Comparison of ENCODE assay signal across 8 mouse cellular contexts in the genomic region with DNA sequence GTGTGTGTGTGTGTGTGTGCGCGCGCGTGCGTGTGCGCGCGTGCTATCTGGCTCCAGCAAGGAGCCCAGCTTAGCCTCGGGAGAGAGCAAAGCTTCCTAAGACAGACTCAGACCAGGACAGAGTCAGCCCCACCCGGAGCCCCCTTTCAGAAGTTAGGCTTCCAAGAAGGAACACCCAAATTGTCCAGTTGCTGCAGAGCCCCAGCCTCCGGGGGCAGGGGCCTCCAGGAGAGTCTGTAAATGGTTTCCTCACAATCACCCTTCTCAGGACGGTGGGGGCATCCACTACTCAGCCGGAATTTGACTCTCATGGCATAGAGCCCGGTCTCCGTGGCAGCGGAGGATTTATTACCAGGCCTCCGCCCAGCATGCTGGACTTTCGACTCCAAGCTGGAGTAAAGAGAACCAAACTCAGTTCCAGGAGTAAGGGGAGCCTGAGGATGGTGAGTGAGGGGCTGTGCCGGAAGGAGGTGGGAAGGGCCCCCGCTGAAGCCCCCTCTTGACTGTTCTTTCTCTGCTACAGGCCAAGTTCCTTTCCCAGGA. TPM values are rescaled to one million over a fixed set of nuclear protein-coding genes. Genes with fewer than 3 reads are reported as not detected.
DNase-seq lines count a peak whose midpoint lies in the region; ATAC-seq and TF ChIP-seq lines count a peak whose summit lies in the region.

TSS of gene Calml4 (plus strand) at position 362 of the 543 bp plus-strand sequence.

- peak within 1 kb of the TSS; percentile 68 for H3K9ac ChIP-seq in intestine, postnatal 0 days (ENCODE audit: low read depth, low read length)

- no peaks in the 10 kb centered on the region for H3K27me3 ChIP-seq in intestine, postnatal 0 days (replicated peaks; ENCODE audit: control insufficient read depth, insufficient read depth, low read length)
- H3K27me3 ChIP-seq in cerebellum, adult 2 months (ENCODE audit: control insufficient read depth, insufficient read depth, low read length), result no peaks in the 10 kb centered on the region

- no peaks in the 10 kb centered on the region for H3K36me3 ChIP-seq in intestine, postnatal 0 days (ENCODE audit: control insufficient read depth, insufficient read depth)

- 6% methylated on average over 14 of the region's 20 CpGs for WGBS in intestine, postnatal 0 days
- WGBS in lung, adult 2 months, result 26% methylated on average over 20 of the region's 20 CpGs
- 14% methylated on average over 20 of the region's 20 CpGs for WGBS in cerebellum, adult 2 months

- TF ChIP-seq POLR2A in lung, adult 2 months (IDR thresholded peaks at IDR 0.05; ENCODE audit: borderline replicate concordance, extremely low read depth, low read depth, low read length), result 0 out of 2 replicates have a peak, but pooled peaks have one; percentile 11
- no peak for TF ChIP-seq POLR2A in cerebellum, adult 2 months (IDR thresholded peaks at IDR 0.05; ENCODE audit: borderline replicate concordance, insufficient read depth, low read length)

- H3K4me2 ChIP-seq in intestine, postnatal 0 days (replicated peaks; ENCODE audit: low read depth), result peak within 1 kb of the TSS; percentile 73

- TF ChIP-seq CTCF in intestine, postnatal 0 days (IDR thresholded peaks at IDR 0.05; ENCODE audit: low read depth), result no peak
- TF ChIP-seq CTCF in lung, adult 2 months (IDR thresholded peaks at IDR 0.05; ENCODE audit: insufficient read depth, low read length), result no peak
- TF ChIP-seq CTCF in cerebellum, adult 2 months (IDR thresholded peaks at IDR 0.05; ENCODE audit: borderline replicate concordance, insufficient read depth, low read depth, low read length), result no peak

- peak; percentile 89 for ATAC-seq in intestine, postnatal 0 days

- peak within 1 kb of the TSS; percentile 54 for H3K4me3 ChIP-seq in intestine, postnatal 0 days (ENCODE audit: low read depth, low read length)
- H3K4me3 ChIP-seq in lung, adult 2 months (replicated peaks; ENCODE audit: extremely low read depth, low read depth, low read length), result peak within 1 kb of the TSS; percentile 59
- no peak within 1 kb of the TSS for H3K4me3 ChIP-seq in cerebellum, adult 2 months (replicated peaks; ENCODE audit: insufficient read depth, low read depth, low read length)

- H3K27ac ChIP-seq in intestine, postnatal 0 days (ENCODE audit: low read depth, low read length), result peak within 1 kb of the TSS; percentile 97
- no peak within 1 kb of the TSS for H3K27ac ChIP-seq in cerebellum, adult 2 months (ENCODE audit: insufficient read depth, low read length)

- intact Hi-C loops in gastrocnemius, postnatal 36 days (cut with DNase I), result no loop called here

- no peaks in the 10 kb centered on the region for H3K9me3 ChIP-seq in intestine, postnatal 0 days (ENCODE audit: control insufficient read depth)

- DNase-seq in 3134 (ENCODE audit: extremely low read depth, insufficient read length, low spot score), result peak; percentile 36
- DNase-seq in adrenal gland, postnatal 25 days, result peak; percentile 82
- peak; percentile 81 to 84 for DNase-seq in gastrocnemius, postnatal 36 days
- peak; percentile 62 for DNase-seq in lung, adult 2 months
- DNase-seq in ovary, postnatal 14 days (ENCODE audit: low spot score), result peak; percentile 84
- no peak for DNase-seq in frontal cortex, postnatal 10 days (ENCODE audit: low spot score in 2 of 2)
- DNase-seq in cerebellum, adult 2 months, result no peak

- peaks cover 15% of the 10 kb centered on the region; the same call in 1 of the 2 replicates for H3K4me1 ChIP-seq in intestine, postnatal 0 days (replicated peaks; ENCODE audit: control insufficient read depth, insufficient read depth, low read length)
- H3K4me1 ChIP-seq in lung, adult 2 months (ENCODE audit: control insufficient read depth, insufficient read depth, low read length), result peaks cover 9% of the 10 kb centered on the region
- H3K4me1 ChIP-seq in cerebellum, adult 2 months (ENCODE audit: control insufficient read depth, insufficient read depth, low read length), result no peaks in the 10 kb centered on the region

RNA-seq across cellular contexts. Expression of gene Calml4, which starts in this region (rescaled TPM):
- total RNA-seq in adrenal gland, postnatal 25 days (2021), result 6.2 and 8.3 TPM in 2 replicates
- 1 to 10 TPM; 1.2 to 2.7 TPM for total RNA-seq in gastrocnemius, postnatal 36 days (2021)
- 597 and 634 TPM in 2 replicates for polyA plus RNA-seq in intestine, postnatal 0 days (2015; fragmentation: Nextera tagmentation; extraction: Ambion mirVana)
- polyA plus RNA-seq in lung, adult 2 months (2012; rRNA removed), result 7.1 and 11.6 TPM in 2 replicates
- polyA plus RNA-seq in cerebellum, adult 2 months (2012; rRNA removed), result 5.5 and 9.2 TPM in 2 replicates

Comparison
In these comparisons a context has a peak if more than half of its experiments do, and no peak if none do; other contexts are left out.
1. RNA of gene Calml4 (polyA plus RNA-seq): 597 to 634 TPM in intestine, postnatal 0 days; 7.1 to 11.6 TPM in lung, adult 2 months and 5.5 to 9.2 TPM in cerebellum, adult 2 months; every median in the first group is over 10 times any median in the second.
2. DNase-seq: peak in 3134 (single experiment), adrenal gland, postnatal 25 days (single experiment), gastrocnemius, postnatal 36 days (2 of 2), lung, adult 2 months (single experiment) and ovary, postnatal 14 days (single experiment); none in frontal cortex, postnatal 10 days (0 of 2) and cerebellum, adult 2 months (0 of 2).